Mouse (Mus musculus) MEL (cell line): Measurements from ENCODE around the gene Dot1l. TPM values are rescaled to one million over a fixed set of nuclear protein-coding genes. Genes with fewer than 3 reads are reported as not detected.
"Not testable (repeated sequence)": the region's sequence is repeated elsewhere in the genome, so short reads cannot be mapped to it uniquely, and the experiment has no call there.

Source experiments
- DNase-seq: peaks from one replicate; pipeline ENCODE4 v3.0.0; 2011; ENCODE audit warnings: low read depth, low spot score
- H3K27ac ChIP-seq: 2 replicates; pipeline ENCODE4 v1.5.1; 2012; ENCODE audit warnings: low read depth, mild to moderate bottlenecking, control low read depth, low read length, moderate library complexity; ENCODE audit not compliant: control insufficient read depth
- H3K27me3 ChIP-seq, 2 experiments: fragments of 150-350 bp in 1 of 2; sonication (generic) in 1 of 2; 2 replicates each; pipeline ENCODE4 v1.6.1; 2012; ENCODE audit warnings: low read length in 2 of 2, mild to moderate bottlenecking in 2 of 2, improper control_type of control experiment in 1 of 2, moderate library complexity in 1 of 2; ENCODE audit not compliant: insufficient read depth in 2 of 2, control insufficient read depth in 1 of 2
- H3K36me3 ChIP-seq, 2 experiments: 2 replicates each; pipeline ENCODE4 v1.6.1; 2012 to 2014; ENCODE audit warnings: low read length in 2 of 2, improper control_type of control experiment in 1 of 2, inconsistent platforms in 1 of 2, mild to moderate bottlenecking in 1 of 2; ENCODE audit not compliant: insufficient read depth in 2 of 2, control insufficient read depth in 1 of 2
- H3K4me1 ChIP-seq, 2 experiments: fragments of 150-350 bp in 1 of 2; sonication (generic) in 1 of 2; 2 replicates each; pipeline ENCODE4 v1.6.1; 2012; ENCODE audit warnings: low read length in 2 of 2, improper control_type of control experiment in 1 of 2, mild to moderate bottlenecking in 1 of 2; ENCODE audit not compliant: insufficient read depth in 2 of 2, control insufficient read depth in 1 of 2
- H3K4me3 ChIP-seq, 2 experiments: fragments of 150-350 bp in 1 of 2; sonication (generic) in 1 of 2; 2 replicates each; pipeline ENCODE4 v1.5.1; 2012; ENCODE audit warnings: low read depth in 2 of 2, low read length in 2 of 2, mild to moderate bottlenecking in 2 of 2, moderate library complexity in 2 of 2, control low read depth in 1 of 2, improper control_type of control experiment in 1 of 2; ENCODE audit not compliant: control insufficient read depth in 1 of 2, insufficient read depth in 1 of 2
- H3K79me2 ChIP-seq: 2 replicates; pipeline ENCODE4 v1.6.1; 2012; ENCODE audit warnings: mild to moderate bottlenecking, low read length, moderate library complexity; ENCODE audit not compliant: control insufficient read depth, poor library complexity, insufficient read depth
- H3K9ac ChIP-seq: 2 replicates; pipeline ENCODE4 v1.6.1; 2012; ENCODE audit warnings: low read depth, mild to moderate bottlenecking, control low read depth, low read length, moderate library complexity; ENCODE audit not compliant: control insufficient read depth, poor library complexity, severe bottlenecking
- H3K9me3 ChIP-seq: fragments of 150-350 bp; sonication (generic); replicated peaks from 2 replicates; pipeline ENCODE4 v1.6.1; 2012; ENCODE audit warnings: mild to moderate bottlenecking, low read length, improper control_type of control experiment, moderate library complexity; ENCODE audit not compliant: insufficient read depth
- CHD2 ChIP-seq: IDR thresholded peaks from 2 replicates; pipeline ENCODE4 v1.6.1; 2011; ENCODE audit warnings: low read length, improper control_type of control experiment
- EP300 ChIP-seq, 2 experiments: IDR thresholded peaks; 2 replicates each; pipeline ENCODE4 v1.6.1; 2011; ENCODE audit warnings: improper control_type of control experiment in 2 of 2, low read length in 2 of 2, low read depth in 1 of 2, mild to moderate bottlenecking in 1 of 2
- ETS1 ChIP-seq: IDR thresholded peaks from 2 replicates; pipeline ENCODE4 v1.6.1; 2012; ENCODE audit warnings: low read depth, mild to moderate bottlenecking, inconsistent platforms, low read length, improper control_type of control experiment, moderate library complexity
- GABPA ChIP-seq: IDR thresholded peaks from 2 replicates; pipeline ENCODE4 v1.6.1; 2012; ENCODE audit warnings: low read depth, mild to moderate bottlenecking, inconsistent platforms, low read length, improper control_type of control experiment, moderate library complexity
- GATA1 ChIP-seq: IDR thresholded peaks from 2 replicates; pipeline ENCODE4 v1.6.1; 2011; ENCODE audit warnings: low read depth, low read length, improper control_type of control experiment
- MAFK ChIP-seq: IDR thresholded peaks from 2 replicates; pipeline ENCODE4 v1.6.1; 2011; ENCODE audit warnings: low read depth, mild to moderate bottlenecking, low read length, improper control_type of control experiment, borderline replicate concordance
- MAX ChIP-seq: IDR thresholded peaks from 2 replicates; pipeline ENCODE4 v1.6.1; 2011; ENCODE audit warnings: low read length, improper control_type of control experiment
- MAZ ChIP-seq: IDR thresholded peaks from 2 replicates; pipeline ENCODE4 v1.6.1; 2012; ENCODE audit warnings: low read depth, mild to moderate bottlenecking, inconsistent platforms, low read length, improper control_type of control experiment
- MEF2A ChIP-seq: IDR thresholded peaks from 2 replicates; pipeline ENCODE4 v1.6.1; 2014; ENCODE audit warnings: low read depth, mild to moderate bottlenecking, inconsistent platforms, low read length, improper control_type of control experiment; ENCODE audit not compliant: poor library complexity, insufficient replicate concordance, severe bottlenecking; ENCODE audit errors: extremely low read depth
- MXI1 ChIP-seq: IDR thresholded peaks from 2 replicates; pipeline ENCODE4 v1.6.1; 2011; ENCODE audit warnings: mild to moderate bottlenecking, low read depth, low read length, improper control_type of control experiment
- MYC ChIP-seq: IDR thresholded peaks from 2 replicates; pipeline ENCODE4 v1.6.1; 2011; ENCODE audit warnings: low read depth, mild to moderate bottlenecking, low read length, improper control_type of control experiment, moderate library complexity
- RCOR1 ChIP-seq: IDR thresholded peaks from 2 replicates; pipeline ENCODE4 v1.6.1; 2012; ENCODE audit warnings: low read depth, mild to moderate bottlenecking, inconsistent platforms, low read length, improper control_type of control experiment
- SMC3 ChIP-seq: IDR thresholded peaks from 2 replicates; pipeline ENCODE4 v1.6.1; 2011; ENCODE audit warnings: low read depth, low read length, improper control_type of control experiment
- TBP ChIP-seq: IDR thresholded peaks from 2 replicates; pipeline ENCODE4 v1.8.0; 2011; ENCODE audit warnings: low read depth, low read length, improper control_type of control experiment
- UBTF ChIP-seq: IDR thresholded peaks from 2 replicates; pipeline ENCODE4 v1.6.1; 2012; ENCODE audit warnings: low read depth, mild to moderate bottlenecking, inconsistent platforms, low read length, improper control_type of control experiment, moderate library complexity, borderline replicate concordance; ENCODE audit not compliant: insufficient read depth
- ZC3H11A ChIP-seq: IDR thresholded peaks from 2 replicates; pipeline ENCODE4 v1.6.1; 2012; ENCODE audit warnings: low read depth, mild to moderate bottlenecking, inconsistent platforms, low read length, improper control_type of control experiment
- ZMIZ1 ChIP-seq: IDR thresholded peaks from 2 replicates; pipeline ENCODE4 v1.6.1; 2012; ENCODE audit warnings: low read depth, mild to moderate bottlenecking, inconsistent platforms, low read length, improper control_type of control experiment, moderate library complexity
- polyA plus RNA-seq, 2 experiments: library from polyadenylated mRNA; stranded (reverse) in 1 of 2; unstranded in 1 of 2; fragments of >175 nt in 1 of 2; fragments of >200 nt in 1 of 2; gene quantifications; 2 replicates each; pipeline versions ENCODE4 v1.2.1 to v1.2.4; 2012; ENCODE audit warnings: low replicate concordance in 2 of 2, low read depth in 1 of 2; ENCODE audit not compliant: insufficient read length in 2 of 2, insufficient read depth in 1 of 2, missing spikeins in 1 of 2
- total RNA-seq: library from RNA; depleted of rRNA; stranded (reverse); fragments of 300-350 nt; gene quantifications from 2 replicates; pipeline ENCODE4 v1.2.3, GENCODE M21; 2012

The Dot1l gene
- total and polyA plus RNA-seq, 3 experiments = 15.0 to 70.6 TPM; not detected in 1

DNA sequence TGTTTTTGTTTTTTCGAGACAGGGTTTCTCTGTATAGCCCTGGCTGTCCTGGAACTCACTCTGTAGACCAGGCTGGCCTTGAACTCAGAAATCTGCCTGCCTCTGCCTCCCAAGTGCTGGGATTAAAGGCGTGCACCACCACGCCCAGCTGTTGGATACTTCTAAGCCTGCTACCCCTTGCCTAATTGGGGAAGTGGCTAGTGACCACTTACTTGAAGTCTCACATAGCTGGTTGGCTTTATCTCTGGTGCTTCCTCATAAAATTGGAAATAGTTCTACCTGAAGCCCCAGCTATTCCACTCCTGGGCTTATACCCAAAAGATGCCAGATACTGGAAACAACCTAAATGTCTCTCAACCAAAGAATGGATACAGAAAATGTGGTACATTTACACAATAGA, 61.3 kb downstream of the Dot1l start:
- 0 out of 2 replicates have a peak, but pooled peaks have one; percentile 17 for TF ChIP-seq GATA1
- 0 out of 2 replicates have a peak, but pooled peaks have one; percentile 7 for TF ChIP-seq ETS1
- TF ChIP-seq TBP = 0 out of 2 replicates have a peak, but pooled peaks have one; percentile 47
- TF ChIP-seq, all 39 proteins: peak for 3; not testable (repeated sequence) for 36
- DNase-seq = peak; percentile 62
- H3K79me2 ChIP-seq, H3K9me3 ChIP-seq, H3K27me3 ChIP-seq, H3K4me3 ChIP-seq, H3K27ac ChIP-seq, H3K36me3 ChIP-seq, H3K9ac ChIP-seq: not testable (repeated sequence)
- peaks cover 0 to 12% of the 10 kb centered on the region in 2 experiments; a peak in 2 of 4 replicates for H3K4me1 ChIP-seq

DNA sequence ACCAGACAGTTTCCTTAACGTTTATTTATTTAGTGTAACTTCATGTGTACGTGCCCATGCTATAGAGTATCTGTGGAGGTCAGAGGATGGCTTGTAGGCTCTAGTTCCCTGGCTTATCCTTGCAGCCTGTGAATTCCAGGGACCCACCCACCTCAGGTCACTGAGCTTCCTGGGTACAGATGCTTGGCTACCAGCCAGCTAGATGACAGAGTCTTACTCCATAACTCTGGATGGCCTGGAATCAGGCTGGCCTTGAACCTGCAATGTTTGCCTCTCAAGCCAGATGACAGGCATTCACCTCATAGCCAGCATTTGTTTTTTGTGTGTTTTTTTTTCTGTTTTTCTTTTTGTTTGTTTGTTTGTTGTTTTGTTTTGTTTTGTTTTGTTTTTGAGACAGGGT, 62.2 kb downstream of the Dot1l start:
- TF ChIP-seq ZMIZ1 (no peak), ZC3H11A (no peak), SMC3 (no peak), GATA1 (no peak), MEF2A (no peak), EP300 (IDR thresholded peaks at IDR 0.05; ENCODE audit: low read depth in 1 of 2, low read length in 2 of 2) (no peak), MAZ (no peak), MXI1 (no peak), GABPA (no peak), CHD2 (no peak), RCOR1 (no peak), MAFK (no peak), UBTF (no peak), MAX (no peak), MYC (no peak)
- TF ChIP-seq, all 39 proteins: peak for 0
- H3K9ac ChIP-seq = no peak overlapping the region
- no peaks in the 10 kb centered on the region for H3K79me2 ChIP-seq
- H3K36me3 ChIP-seq = peaks cover 0 to 4% of the 10 kb centered on the region in 2 experiments; a peak in 1 of 4 replicates
- no peaks in the 10 kb centered on the region for H3K9me3 ChIP-seq
- no peak overlapping the region for H3K4me3 ChIP-seq
- DNase-seq = no peak
- H3K4me1 ChIP-seq = peaks cover under 1 to 12% of the 10 kb centered on the region in 2 experiments; a peak in 3 of 4 replicates
- H3K27me3 ChIP-seq = no peaks in the 10 kb centered on the region
- H3K27ac ChIP-seq = no peak overlapping the region
